Mouse (Mus musculus): ENCODE data around the gene Rassf3.

The Rassf3 gene

GRCm38 (mm10) chr10:121459124-121459853 lies 16.9 kb downstream of the Rassf3 start:
- no peak for DNase-seq

- DNase-seq, result no peak
These were observed 17.7 kb downstream of the Rassf3 start for GRCm38 (mm10) chr10:121458408-121458807.

- no peak for DNase-seq
These were observed 18.8 kb downstream of the Rassf3 start for GRCm38 (mm10) chr10:121457381-121457780.

GRCm38 (mm10) chr10:121455517-121455916 lies 20.6 kb downstream of the Rassf3 start:
- no peak for DNase-seq

DNA sequence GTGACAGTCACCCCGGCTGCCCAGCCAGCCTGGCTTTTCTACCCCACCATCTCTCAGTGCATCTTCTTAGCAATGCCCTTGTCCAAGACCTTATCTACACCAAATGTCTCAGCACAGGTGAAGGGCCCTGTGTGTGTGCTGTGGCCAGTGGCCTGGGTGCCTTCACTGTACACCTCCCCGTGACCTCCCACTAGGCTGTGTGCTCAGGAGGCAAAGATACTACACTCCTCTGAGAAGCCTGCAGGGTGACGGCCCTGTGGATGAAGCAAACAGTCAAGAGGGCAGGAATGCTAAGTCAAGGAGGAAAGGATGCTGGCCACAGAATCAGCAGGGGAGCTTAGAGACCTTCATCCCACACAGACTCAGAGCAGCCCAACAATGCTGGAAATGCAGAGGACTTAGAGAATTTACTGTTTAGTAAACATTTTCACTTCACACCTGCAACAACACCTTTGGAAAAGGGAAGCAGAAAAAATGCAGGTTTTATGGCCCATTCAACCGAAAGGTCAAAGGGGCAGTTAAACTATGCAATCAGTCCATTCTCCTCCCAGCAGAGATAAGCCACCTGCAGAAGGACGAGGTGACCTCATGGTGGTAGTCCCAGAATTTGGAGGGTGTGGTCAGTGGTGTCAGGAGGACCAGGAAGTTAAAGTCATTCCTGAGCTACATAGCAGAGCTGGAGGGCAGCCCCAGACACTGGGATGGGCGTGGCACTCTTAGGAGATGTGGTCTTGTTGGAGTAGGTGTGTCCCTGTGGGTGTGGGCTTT lies 21.3 kb downstream of the Rassf3 start:
- peak; percentile 18 for DNase-seq

- no peak for DNase-seq
These were observed 22.1 kb downstream of the Rassf3 start for GRCm38 (mm10) chr10:121454033-121454432.

DNA sequence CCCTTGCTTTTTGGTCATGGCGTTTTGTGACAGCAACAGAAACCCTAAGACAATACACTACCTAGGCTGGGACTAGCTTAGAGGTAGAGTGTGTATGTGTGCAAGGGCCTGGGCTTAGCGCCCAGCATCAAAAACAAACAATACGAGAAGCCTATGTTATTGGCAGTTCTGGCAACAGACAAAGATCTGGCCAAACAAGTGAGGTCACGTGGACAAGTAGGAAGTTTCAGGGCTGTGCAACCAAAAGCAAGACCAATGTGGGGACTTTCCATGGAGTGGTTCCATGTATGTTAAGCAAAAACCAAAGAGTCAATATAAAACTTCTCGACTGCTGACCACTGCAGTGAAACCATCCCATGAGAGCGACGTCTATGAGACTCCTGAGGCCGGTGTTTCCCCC lies 30.3 kb downstream of the Rassf3 start:
- DNase-seq, result no peak

- DNase-seq, result no peak
These were observed 31.9 kb downstream of the Rassf3 start for GRCm38 (mm10) chr10:121444198-121444597.

GRCm38 (mm10) chr10:121443791-121444190 lies 32.4 kb downstream of the Rassf3 start:
- no peak for DNase-seq

DNA sequence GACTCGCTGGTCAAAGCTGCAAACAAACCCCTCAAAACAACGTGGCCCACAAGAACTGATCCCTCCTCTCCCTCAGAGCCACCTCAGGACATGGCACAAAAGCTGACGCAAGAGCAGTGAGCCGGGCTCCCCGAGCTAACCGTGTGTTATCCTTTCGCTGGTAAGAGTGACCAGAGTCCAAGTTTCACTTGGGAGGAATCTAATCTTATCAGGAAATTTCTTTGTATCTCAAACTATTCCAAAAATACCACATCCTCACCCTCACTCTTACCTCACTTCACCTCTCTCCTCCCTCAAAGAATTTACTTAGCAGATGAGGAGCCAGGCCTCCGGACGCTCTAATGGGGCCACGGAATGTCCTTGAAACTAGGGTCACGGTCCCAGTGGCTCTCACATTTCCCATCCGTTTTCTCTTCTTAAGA lies 36.8 kb downstream of the Rassf3 start:
- no peak for DNase-seq

DNA sequence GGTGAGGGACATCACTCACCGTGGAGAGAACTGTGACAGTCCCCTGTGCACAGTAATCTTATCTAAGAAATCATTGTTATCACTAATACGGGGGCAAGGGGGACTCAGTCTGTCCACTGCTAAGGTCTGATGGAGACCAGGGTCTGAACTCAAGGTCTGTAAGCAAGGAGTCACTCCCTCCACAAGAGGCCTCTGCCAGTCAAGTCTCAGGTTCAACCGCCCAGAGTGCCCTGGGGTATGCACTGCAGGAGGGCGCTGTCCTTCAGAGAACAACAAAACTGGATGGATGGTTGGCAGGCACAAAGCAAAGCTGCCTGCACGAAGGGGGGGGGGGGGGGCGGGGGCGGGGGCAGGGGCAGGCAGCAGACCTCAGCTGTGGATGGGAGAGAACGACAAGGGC lies 38.0 kb downstream of the Rassf3 start:
- no peak for DNase-seq

DNA sequence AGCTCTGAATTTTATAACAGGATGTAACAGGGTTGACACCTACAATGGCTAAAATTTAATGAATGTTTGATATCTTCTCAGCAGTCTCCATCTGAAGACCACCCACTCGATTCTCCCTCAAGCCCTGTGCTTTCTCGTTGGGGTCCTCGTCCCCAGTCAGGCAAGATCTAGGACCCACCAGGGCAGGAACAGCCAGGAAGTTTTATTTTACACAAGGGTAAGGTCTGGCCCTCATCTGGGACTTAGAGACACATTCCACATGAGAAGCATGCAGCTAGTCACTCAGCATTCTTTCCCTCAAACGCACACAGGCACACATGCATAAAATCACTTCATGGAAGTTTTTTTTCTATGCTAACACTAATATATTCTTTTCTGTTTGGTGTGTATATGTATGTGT lies 39.5 kb downstream of the Rassf3 start:
- no peak for DNase-seq

GRCm38 (mm10) chr10:121436258-121436645 lies 39.9 kb downstream of the Rassf3 start:
- DNase-seq, result no peak

GRCm38 (mm10) chr10:121435546-121436257 lies 40.4 kb downstream of the Rassf3 start:
- no peak for DNase-seq

GRCm38 (mm10) chr10:121434441-121435103 lies 41.6 kb downstream of the Rassf3 start:
- no peak for DNase-seq

DNA sequence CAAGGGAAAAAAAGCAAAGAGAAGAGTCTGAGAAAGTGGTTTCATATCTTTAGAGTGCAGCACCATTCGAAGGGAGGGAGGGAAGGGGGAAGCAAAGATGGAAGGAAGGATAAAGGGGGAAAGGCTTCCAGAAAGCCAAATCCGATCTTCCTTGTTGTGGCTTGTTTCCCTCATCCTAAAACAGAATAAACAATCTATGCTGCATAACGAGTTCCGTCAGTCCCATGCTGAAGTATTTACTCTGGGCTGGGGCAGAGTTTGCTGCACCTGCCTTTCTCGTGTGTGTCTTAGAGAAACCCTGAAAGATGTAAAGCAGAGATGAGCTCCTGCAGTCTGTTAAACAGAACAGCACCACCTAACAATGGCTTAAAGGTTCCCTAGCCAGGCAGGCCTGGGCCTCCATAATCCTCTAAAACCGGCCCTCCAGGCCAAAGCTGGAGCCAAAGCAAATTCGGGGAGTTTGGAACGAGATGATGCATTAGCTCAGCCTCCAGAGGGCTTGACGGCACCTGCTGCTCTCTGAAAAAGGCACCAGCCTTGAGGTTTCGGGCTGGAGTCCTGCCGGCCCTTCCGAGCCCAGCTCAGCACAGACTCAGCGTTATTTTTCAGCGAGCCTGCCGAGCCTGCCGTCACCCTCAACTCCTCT lies 43.4 kb downstream of the Rassf3 start:
- no peak for DNase-seq

DNA sequence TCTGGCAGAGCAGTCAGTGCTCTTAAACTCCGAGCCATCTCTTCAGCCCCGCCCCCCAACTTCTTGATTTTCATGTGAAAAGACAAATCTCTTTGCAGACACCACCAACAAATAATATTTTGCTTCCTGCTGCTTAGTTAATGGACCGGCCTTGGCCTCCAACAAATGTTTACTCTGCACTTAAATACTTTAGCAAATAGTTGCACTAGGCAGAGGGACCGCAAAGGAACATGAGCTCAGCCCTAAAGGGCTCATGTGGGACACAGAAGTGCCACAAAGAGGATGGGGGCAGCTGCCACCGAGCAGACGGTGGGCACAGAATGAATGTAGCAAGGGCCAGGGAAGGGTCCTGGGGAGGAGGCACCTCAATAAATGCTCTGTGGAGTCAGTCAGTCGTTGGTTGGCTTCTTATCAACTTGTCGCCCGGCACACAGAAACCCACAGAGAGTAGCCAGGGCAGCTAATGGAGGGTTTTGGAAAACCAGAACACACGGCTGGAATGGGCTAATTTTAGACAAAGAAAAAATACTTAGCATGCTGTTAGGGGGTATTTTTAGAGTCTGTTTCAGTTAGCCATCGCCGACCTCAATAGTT lies 44.0 kb downstream of the Rassf3 start:
- no peak for DNase-seq

GRCm38 (mm10) chr10:121430764-121431540 lies 45.2 kb downstream of the Rassf3 start:
- DNase-seq, result no peak

DNA sequence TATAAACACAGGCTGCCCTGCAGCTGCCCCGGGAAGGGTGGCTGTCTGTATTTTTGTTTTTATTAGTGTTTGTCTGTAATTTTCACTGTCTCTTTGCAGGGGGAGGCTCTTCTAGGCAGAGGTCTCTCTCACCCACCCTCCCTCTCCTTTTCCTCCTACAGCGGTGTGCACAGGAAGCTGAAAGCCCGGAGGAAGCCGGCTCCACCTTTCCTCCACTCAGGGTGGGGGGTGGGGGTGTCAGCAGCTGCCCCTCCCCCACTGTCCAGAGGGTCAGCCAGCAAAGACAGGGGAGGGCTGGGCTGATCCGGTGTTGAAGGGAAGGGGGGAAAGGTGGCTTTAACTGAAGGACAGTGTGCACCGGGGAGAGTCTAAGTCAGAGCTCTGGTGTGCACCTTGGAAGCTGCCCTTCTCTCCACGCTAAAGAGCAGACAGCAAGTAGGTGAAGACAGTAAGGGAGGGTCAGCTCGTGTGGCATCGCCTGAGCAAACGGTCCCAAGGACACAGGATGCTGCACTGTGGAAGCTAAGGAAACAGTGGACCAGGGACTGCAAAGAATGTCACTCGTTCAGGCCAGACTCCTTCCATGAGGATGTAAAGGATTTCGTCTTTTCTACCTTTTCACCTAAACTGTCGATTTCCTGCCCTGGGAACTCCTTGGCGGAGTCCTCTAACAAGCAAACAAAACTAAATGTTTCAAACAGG lies 46.0 kb downstream of the Rassf3 start:
- peak; percentile 46 for DNase-seq

DNA sequence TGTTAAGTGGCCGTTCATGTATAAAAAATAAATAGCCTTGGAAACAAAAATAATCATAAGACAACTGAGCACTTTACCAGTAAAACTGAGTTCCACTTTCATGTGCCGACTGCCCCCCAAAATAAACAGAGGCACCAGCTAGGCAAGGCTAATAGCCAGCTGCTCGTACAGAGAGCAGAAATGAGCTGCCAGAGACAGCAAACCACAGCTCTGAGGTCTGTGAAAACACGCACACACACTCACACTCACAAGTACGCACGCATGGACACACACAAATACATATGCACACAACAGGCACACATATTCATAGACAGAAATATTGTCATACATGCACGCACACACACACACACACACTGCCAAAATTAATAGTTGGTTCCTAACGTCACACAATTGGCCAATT lies 46.6 kb downstream of the Rassf3 start:
- DNase-seq, result no peak

DNA sequence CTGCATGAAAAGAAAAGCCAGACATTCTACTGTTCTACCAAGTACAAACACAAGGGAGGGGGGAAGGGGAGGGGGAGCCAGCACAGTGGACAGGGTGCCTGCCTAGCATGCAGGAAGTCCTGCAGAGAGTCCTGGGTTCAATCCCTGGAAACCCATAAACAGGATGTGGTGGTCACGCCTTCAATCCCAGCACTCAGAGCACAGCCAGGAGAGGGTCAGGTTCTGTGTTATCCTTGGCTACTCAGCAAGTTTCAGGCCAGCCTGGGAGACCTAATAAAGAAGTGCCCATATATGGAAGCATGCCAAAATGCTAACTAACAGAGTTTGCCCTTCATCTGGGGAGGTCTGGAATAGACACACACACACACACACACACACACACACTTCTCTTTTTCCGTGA lies 47.1 kb downstream of the Rassf3 start:
- no peak for DNase-seq
